Mouse (Mus musculus) right cerebral cortex, postnatal 4 days (tissue): ENCODE data around the gene Scml4.

Source experiments
- DNase-seq: peaks from one replicate; pipeline ENCODE4 v3.0.0-alpha.2; 2022

Gene Scml4

DNA sequence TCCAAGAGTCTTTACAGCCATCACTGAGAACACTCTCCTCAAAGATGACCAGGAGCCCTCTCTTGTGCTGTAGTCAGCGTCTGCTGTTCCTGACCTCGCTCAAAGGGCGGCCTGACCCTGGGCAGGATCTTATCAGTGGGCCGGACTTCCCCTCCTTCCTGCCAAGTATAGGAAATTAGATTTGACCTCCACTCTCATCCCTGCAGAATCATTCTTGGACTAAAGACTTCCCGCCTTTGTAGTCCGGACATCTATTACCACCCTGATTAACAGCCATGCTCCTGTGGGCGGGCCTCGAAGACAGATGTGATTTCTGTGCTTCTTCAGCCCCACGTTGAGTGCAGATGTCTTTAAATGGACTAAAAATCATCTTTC is 91.9 kb downstream of the Scml4 start:
- no peak for DNase-seq

DNA sequence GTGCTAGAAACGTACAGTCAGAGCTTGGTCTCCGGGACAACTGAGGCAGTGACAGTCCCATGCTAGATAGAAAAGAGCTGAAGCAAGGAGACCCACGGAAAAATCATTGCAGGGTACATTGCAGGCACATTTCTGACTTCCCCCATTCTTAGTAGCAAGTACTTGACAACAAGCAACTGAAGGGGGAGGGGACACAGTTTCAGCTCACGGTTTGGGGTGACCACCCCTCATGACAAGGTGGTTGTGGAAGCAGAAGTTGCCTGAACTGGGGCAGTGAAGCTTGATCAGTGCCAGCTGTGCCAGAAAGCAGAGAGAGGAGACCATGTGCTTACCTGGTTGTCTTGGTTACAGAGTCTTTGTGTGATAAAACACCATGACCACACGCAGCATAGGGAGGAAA is 93.4 kb downstream of the Scml4 start:
- no peak for DNase-seq

DNA sequence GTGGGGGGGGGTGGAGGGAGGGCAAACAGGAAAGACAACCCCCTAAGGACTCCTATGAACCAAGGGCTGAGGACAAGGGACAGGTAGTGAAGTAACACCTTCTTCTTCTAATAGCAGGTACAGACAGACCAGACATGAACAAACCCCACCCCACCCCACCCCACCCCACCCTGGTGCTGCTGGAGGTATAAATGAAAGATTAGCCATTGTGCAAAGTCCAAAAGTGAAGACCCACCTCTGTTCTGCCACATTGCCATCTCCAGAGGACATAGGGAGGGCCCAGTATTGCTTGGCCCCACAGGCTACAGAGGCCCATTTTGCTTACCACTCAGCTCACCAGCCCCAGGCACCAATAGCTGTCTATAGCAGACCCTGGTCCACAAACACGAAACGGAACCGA is 95.0 kb downstream of the Scml4 start:
- no peak for DNase-seq

DNA sequence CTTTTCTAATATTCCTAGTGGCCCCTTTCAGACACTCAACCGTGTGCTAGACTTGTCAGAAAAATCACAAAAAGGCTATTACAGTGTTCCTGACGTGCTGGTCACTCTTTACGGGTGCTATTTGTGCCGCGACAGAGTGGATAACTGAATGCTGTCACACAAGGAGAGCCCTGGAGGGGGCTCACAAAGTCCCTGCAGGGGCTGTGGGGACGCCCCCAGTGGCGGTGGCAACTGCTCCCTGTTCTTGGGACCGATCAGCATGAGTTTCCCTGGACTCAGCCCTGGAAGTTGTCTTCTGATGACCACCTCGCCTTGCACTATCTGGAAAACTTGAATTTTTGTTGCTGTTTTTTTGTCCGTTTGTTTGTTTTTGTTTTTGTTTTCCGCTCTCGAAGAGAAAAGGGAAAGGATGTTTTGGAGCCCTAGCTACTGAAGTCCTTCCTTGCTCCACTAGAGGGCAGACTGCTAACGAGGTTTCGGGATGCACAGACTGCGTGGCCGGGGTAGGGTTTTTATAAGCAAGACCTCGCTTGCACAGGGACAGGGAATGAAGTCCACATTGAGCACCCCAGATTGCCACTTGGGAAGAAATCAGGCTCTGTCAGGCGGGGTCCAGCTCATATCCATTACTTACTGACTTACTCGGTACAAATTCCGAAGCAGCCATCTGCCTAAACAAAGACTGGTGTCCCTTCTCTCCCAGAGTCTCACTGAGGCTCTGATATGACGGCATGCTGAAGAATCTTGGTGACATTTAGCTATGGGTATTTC is 97.9 kb downstream of the Scml4 start:
- DNase-seq = peak; percentile 74

DNA sequence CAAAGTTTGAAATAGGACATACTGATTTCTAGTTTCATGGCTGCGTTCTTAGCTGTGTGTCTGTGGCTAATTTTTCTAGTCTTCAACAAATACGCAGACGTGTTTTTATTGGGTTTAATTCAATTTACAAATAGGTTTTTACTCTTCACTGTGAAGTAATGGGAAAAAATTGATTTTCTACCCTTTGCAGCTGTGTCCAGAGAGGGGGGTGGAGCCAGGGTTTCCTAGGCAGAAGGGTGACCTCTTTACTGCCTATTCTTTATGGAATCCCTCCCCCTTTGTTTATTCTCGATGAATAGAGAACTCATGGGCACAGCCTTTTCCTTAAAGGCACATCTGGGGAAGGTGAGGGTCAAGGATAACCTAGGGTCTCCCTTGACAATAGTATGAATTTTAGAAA is 98.5 kb downstream of the Scml4 start:
- DNase-seq = no peak

DNA sequence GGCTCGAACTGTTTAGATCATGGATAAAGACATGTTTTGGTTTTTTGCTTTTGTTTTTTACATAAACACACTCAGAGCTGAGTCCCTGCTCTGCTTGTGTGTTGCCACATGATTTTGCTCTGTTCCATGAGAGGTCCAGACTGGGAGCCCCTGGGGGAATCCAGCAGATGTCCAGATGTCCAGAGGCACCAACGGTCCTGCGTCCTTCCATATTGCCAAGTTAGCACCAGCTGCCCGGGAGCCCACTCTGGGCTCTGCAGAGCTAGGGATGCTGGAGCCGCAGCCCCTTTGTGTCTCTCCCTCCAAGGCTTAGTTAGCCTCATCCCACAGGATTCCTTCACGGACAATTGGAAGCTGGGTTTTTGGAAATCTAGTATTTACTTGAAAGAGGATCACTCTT is 101.6 kb downstream of the Scml4 start:
- no peak for DNase-seq

DNA sequence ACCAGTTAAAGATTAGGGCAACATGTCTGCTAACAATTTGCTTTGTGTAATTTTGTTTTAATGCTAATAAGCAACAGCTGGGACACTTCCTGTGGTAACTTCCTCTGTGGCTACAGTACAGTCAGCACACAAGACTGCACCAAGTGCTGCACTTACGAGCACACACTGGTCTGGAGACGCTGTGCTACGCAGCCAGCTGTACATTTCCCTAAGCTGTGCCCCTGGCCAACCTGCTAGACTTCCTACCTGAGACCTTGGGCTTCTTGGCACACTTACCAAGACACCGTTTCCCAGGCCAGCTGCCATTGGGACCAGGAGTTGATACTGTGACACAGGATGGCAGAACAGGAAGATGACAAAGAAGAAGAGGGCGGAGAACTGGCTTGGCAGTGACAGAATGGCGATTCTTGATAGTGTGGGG is 102.0 kb downstream of the Scml4 start:
- DNase-seq = no peak

DNA sequence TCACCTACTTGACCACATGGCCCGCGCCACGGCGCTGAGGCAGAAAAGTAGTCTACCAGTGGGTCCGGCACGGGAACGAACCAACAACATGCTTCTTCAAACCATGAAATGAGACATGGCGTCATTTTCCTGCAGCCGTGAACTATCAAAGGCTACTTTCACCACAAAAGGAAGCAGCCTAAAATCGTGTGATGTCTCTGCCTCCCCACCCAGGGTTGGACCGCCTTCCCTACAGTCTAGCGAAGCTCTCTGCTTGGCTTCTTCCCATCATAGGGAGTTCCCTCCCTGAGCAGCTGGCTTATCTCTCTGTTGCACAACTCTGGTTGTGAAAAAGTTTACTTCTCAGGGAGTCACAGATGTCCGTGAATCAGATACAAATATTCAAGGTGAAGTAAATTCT is 102.5 kb downstream of the Scml4 start:
- DNase-seq = no peak

DNA sequence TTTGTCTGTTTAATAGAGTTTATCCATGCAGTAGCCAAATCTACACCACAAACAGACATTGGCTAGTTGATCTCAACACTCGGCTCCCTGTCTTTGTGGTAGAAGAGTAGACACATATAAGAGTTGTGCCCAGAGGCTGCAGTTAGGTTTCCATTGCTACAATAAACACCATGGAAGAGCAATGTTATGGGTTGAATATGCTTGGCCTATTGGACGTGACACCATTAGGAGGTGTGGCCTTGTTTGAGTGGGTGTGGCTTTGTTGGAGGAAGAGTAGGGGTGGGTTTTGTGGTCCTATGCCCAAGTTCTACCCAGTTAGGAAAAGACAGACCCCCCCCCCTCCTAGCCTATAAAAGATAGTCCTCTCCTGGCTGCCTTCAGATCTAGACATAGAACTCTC is 102.9 kb downstream of the Scml4 start:
- no peak for DNase-seq

DNA sequence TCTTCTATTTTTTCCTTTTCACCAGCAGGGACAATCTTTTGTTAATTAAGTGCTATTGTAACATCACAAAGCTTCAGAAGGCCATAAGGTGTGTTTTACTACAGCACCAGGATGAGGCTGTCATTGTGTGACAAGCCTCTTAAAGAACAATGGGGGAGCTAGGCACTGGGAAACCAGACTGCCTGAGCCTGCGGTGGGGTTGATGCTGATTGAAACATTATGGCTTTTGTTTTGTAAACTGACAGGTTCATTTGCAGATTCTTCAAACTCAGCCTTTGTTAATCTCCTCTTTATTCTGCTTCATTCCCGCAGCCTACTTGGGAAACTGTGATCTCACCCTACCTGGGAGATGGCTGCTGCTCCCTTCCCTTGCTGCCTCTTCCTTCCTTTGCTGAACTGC is 108.2 kb downstream of the Scml4 start:
- DNase-seq = no peak

DNA sequence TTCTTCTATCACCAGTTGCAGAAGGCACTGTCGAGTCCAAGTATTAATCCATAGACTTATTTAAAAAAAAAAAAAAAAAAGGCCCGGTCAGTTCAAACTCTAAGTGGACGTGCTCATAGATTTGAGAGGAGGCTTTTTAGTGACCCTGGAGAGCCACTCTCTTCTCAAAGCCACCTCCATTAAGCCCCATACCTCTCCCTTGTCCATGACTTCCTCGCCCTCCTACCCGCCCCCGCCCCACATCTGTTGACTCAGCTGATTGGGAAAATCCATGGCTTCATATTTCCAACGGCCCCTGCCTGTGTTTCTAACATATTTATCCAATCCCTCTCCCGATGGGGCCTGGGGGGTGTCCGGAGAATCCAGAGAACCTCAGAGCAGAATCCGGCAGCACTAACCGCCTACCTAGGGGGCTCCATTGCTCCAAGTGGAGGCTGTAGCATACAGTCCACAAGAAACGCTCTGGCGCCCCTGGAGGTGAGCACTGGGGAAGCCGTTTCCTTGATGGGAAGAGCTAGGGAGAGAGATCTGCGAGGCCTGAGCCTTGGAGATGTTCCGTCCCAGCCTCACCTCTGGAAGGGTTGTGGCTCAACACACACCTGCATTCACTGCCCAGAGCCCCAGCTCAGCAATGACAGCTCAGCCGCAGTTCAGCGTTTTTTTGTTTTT is 112.5 kb downstream of the Scml4 start:
- peak; percentile 84 for DNase-seq

DNA sequence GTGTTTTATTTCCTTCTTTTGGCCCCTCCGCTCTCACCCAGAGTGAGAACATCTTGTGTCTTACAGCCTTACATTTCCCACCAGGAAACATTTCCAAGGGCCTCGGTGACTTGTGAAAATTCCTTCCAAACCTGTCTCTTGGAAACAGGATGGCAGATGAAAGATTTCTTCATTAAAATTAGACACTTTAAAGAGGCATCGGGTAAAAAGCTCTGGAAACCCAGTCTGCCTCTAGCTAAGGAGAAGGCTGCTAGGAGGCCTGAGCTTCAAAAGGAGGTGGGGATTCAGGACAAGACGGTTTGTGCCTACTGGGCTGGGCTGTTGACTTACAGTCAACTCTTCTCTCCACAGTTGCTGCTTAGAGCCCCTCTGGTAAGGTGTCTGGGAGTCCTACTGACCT is 113.4 kb downstream of the Scml4 start:
- no peak for DNase-seq

DNA sequence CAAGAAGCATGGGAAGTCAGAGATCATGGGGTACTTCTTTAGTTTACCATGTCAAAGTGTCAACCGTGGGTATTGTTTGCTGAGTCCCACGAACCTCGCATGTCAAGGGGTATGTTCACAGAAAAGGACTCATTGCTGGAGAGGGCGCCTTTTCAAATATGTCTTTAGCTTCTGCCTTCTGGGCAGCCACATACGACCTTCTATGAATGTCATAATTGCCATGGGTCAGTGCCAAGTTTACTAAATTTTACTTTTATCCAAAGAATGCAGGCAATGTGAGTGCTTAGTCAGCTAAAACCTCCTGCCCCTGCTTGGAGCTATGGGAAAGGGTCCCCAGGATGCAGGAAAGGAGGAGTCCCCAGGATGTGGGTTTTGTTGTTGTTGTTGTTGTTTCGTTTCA is 116.4 kb downstream of the Scml4 start:
- DNase-seq = no peak

DNA sequence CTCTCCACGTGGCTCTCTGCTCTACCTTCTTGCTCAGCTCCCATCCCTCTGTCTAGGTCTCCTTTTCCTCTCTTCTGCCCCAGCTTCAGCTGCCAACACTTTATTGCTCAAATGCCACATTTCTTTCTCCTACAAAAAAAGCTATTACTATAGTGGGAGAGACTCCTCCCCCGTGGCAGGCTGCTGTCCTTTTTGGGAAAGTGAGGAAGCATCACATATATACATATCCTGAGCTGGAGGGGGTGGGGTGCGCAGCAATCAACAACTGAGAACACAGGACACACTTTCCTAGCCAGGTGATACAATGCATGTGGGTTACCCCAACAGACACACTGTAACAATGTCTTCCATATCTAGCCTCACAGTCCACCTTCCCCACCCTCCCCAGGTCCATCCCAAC is 118.2 kb downstream of the Scml4 start:
- DNase-seq = no peak

DNA sequence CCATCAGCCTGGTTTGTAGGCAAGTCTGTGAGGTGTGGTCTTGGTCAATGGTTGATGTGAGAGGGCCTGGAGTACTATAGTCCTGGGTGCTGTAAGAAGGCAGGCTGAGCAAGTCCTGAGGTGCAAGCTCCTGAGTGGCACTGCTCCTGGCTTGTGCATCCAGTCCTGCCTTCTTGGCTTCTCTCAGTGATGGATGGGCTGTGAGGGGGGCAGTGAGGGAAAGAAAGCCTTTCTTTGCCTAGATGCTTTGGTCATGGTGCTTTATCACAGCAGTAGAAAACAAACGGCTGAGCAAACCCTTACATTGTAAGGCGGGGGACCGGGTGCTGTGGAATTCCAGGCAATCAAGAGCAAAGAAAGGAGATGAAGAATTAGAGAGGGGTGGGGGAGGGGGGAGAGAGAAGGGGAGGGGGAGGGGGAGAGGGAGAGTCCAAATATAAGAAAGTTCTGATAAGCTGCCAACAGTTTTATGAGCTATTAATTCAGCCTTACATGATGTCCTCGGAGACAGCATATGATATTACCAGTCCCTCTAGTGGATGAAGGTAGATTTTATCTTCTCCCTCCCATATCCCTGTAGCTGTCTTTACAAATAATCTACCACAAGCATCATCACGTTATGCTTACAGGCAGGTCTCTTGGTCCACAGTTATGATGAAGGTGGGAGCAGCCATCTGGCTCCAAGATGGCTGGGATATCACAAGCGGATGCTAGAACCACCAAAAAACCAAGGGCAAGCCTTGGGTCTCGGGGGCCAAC is 121.0 kb downstream of the Scml4 start:
- DNase-seq = no peak

DNA sequence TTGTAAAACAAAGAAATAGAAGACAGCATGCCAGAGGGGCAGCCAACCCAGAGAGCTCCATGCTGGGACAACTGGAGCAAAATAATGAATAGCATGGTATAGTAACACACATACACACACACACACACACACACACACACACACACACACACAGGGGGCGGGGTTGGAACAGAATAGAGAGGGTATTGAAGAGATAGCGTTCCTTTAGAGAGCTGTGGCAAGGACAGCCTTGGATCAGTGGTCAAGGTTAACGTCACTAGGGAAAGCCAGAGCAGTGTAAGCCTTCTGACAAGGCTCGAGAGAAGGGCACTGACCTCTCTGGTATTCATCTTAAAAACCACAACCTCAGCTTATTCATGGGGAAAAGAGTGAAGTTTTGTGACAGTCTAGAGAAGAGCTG is 124.7 kb downstream of the Scml4 start:
- DNase-seq = no peak

DNA sequence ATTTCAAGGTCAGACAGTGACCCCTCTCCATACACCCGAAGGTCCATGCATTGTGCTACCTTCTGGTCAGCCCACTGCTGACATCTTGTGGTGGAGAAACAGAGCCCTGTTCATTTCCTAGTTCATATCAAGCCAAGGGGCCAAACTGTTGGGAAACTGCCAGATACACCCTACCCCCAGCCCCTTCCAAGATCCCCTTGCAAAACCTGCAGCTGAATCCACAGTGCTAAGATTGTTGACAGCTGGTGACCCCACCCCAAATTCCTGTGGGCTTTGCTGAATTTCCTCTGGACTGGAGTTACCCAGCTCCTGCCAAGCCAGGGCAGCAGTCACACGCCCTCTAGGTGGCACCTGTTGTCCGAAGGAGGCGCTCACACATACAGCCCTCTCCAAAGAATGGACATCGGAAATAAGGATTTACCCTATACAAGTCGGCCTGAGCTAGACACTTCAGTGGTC is 127.5 kb downstream of the Scml4 start:
- DNase-seq = no peak

DNA sequence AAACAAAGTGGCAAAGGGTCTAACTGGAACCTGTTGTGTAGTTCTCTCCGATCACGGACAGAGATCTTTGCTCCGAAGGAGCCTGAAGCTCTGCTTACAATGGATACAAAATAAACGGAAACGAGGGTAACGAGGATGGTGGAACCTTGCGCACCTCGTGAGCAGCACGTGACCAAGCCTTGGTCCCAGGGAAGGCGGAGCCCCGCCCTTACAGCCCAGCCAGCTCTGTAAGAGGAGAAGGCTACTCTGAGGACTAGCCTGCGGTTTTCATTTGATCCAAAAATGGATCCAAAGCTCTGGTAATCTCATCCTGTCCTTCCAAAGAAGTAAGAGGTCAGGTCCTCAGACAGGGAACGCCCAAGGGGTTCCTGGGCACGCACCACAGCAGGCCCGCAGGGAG is 128.5 kb downstream of the Scml4 start:
- DNase-seq = no peak

DNA sequence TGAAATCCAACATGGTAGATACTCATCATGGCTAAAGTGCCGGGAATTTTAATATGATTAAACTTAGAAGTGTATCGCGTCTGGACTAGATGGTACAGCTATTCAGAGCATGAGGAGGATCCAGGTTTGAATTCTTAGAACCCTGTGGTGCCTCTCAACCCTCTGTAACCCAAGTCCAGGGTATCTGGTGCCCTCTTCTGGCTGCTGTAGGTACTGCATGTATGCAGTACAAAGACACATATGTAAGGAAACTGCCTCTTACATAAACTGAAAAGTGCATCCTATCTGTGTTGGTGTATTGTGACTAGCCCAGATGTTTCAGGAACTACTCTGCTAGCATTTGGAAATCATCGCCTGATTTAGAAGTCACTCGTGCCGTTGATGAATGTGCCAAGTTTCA is 129.7 kb downstream of the Scml4 start:
- DNase-seq = peak; percentile 69

DNA sequence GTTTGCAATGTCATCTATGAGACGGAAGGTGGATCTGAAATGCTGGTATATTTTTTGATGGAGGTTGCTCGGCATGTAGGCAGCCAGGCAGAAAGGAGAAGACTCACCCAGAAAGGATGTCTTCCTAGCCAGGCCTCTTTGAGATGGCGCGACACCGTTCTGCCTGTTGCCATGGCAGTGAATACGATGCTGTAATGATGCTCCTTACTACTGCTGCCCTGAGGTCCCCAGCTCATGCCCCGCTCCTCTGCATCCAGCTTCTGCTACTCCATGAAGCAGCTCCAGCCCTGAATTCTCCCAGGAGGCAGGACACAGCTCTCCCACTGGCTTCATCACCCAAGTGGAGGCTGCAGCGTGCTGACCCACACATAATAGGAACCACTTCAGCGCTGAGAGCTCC is 130.8 kb downstream of the Scml4 start:
- DNase-seq = no peak

DNA sequence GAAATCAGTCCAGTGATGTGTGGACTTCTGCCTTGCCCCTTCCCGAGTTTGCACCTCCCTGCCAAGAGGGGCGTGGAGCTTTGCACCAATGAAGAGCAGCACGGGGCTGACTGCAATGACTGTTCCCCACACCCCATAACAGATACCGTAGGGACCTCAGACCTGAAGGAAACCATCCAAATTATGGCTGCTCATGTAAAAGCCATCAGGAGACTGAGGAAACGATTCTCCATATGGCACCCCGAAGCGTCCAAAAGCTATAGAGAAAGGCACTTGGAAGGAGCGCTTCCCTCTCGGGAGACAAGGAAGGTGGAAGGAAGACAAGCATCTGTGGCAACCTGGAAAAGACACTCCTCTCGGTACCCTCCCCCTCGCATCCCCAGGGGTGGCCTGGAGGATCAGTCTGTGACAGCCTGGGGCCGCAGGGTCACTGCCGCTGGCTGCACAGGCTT is 134.2 kb downstream of the Scml4 start:
- DNase-seq = no peak

DNA sequence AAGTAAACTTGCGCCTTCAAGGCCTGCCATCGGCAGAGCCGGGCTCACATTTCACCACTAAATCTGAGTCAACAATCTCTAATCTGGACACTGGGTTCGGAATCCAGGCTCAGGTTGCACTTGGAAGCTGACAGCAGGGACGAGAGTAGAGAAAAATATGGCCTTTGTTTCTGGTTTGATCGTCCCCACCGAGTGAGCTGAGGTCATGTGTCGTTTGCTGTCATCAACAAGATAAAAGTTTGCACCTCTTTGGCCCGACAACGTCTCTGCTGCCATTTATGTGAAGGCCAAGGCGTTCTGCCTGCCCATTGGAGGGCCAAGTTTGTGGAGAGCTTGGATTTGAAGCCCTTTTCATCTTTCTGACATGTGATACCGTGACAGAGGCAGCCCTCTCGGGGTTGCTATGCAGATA is 135.3 kb downstream of the Scml4 start:
- no peak for DNase-seq

DNA sequence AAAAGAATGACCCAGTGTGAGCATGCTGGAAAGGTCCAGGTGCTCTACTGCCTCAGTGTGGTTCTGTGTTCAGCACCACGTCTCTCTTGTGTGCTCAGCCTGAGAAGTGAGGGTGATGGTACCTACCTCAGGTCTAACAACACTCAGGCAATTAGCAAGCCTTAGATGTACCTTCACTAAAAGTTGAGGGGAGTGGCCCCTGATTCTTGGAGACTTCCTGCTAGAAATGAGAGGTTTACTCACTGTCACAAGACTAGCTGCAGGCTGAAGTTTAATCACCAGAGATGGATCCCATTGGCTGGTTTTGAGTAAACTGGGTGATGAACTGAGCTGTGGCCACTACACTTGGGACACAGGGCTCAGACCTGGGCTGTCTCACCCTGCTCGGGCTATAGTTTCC is 137.1 kb downstream of the Scml4 start:
- no peak for DNase-seq

DNA sequence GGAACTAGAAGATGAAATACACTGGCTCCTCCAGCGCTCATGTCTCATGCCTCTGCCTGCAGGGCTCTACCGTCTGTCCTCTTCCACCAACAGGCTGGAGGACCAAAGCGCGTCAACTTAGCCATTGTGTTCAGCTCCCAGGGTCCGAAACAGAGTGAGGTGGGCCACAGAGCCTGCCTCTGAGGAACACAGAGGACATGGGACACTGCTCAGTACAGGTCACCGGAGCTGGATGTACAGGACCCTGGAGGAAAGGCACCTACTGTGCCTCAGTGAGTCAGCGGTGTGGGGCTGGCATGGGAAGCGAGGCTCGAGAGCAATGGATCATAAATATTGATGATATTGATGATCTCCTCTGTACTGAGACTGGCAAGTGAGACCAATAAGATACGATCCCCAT is 139.2 kb downstream of the Scml4 start:
- no peak for DNase-seq
